Mouse (Mus musculus) urinary bladder, postnatal 36 days (tissue): Measurements from ENCODE around the gene Tc2n.
"Not testable (repeated sequence)": the region's sequence is repeated elsewhere in the genome, so short reads cannot be mapped to it uniquely, and the experiment has no call there.

Experiments
- DNase-seq, 2 experiments: peaks; one replicate each; pipeline ENCODE4 v3.0.0; 2022; ENCODE audit warnings: low spot score in 2 of 2, mixed read lengths in 1 of 2

Tc2n gene

DNA sequence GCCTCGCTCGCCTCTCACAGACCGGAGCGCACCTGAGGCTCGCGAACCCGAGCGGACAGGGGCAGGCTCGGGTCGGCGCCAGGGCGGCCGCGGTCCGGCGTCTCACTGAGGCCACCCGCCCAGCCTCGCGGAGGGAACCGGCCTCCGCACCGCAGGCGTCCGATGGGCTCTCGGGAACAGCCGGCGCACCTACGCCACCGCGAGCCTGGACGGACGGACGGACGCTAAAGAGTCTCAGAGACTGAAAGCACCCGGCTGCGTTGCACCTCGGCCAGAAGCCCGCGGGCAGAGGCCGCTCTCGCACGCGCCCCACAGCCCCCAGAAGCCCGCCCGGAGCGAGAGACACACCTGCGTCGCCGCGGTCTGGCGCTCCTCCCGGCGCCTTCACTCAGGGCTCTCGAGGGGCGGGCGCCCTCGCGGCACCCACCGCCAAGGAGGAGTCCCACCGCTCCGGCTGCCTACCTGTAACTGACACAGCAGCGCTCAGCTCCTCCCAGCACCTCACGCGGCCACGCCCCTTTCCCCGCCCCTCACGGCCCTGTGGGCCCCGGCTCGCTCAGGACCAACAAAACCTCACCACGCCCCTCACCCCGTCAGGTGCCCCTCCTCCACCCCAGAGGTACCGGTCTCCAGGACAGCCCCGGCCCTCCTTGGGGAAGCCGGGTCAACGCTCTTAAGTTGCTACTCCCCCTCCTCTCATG, at the start of gene Tc2n:
Gene Tc2n (minus strand): TSS at position 470 of the 701 bp plus-strand sequence.
- DNase-seq: peak; percentile 90 to 92

DNA sequence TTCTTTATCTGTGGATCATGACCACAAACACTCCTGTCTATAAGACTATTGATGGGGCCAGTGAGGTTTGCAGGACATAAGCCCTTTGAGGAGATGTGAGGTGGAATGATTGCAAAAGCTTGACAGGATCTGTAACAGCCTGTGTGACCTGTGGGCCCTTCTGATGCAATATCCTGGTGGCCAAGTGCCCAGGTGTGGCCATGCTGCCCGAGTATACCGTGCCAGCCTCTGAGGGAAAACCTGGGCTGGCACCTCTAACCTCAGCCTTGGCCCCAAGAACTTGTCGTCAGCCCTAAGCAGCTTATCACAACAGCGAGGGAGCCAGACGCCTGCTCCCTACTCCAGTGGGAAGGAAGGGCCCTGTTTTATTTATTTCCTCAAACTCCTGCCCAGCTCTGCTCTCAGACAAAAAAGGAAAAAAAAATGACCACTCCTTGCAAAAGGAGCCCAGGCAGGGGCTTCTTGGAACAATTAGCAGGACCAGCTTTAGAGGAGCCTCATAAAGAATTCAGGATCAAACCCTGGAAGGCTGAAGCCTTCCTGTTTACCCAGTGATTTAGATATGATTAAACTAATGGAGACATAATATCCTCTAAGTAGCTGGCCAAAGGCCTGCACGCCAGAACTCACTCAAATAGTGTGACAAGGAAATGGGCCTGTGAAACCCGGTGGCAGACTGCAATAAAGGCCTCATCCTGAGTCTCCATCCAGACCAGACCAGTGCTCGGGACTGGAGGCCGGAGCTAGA, 49.2 kb upstream of the Tc2n start:
- peak; percentile 35 to 73 for DNase-seq

DNA sequence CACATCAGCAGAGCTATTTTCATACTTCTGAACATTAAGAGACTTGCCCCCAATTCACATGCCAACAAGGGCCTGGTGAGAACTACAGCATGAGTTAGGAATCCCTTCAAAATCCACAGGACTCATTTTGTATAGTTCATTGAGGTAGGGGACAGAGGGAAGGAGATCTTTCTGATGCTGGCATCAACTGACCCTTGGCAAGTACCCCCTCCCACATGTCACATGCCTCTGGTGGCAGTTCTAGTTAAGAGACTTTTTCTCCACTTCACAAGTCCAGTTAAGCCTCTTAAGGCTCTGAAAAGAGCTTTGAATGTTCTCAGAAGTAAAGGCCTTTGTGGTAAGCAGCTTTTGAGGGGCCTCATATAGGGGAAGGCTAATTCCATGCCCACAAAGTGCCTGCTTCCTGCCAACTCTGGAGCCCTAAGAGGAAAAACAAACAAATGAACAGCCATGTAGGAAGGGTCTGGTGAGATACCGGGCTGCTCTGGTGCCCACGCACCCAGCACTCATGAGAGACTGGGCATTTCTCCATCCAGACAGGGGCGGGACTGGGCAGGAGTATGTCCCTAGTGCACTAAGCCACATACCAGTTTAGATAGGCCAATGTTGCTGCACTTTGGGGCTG, 48.0 kb upstream of the Tc2n start:
- DNase-seq: no peak

DNA sequence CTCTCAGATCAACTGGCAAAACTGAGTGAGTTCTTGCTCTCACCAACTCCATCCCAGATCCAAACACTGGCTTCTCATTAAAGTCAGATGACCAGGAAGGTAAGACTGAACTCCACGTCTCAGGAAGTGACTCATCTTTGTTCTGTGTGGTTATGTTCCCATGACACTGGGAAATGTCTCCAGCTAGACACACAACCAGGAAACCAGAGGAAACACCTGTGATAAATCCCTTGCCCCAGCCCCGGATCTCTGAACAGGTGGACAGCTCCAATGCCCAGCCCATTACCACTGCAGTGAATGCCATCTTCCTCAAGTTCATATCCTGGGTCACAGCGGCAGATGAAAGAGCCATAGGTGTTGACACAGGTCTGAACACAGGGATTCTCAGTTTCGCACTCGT, 46.5 kb upstream of the Tc2n start:
- no peak for DNase-seq

DNA sequence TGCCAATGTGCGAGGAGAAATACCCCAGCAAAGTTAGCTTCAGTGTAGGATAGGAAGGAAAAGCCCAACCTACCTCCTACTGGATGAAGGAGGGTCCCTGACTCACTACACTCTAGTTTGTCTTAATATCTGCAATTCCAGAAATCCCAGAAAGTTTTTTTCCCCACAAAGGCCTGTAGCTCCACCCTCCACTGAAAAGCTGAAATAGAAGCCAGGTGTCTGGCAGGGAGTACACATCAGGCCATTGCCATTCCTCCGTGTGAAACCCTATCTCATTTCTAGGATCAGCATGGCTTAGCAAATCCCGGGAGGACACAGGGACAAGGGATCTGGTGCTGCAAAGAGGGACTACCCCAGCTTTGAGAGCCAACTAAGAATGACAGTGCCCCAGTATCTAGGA, 44.7 kb upstream of the Tc2n start:
- DNase-seq: no peak

DNA sequence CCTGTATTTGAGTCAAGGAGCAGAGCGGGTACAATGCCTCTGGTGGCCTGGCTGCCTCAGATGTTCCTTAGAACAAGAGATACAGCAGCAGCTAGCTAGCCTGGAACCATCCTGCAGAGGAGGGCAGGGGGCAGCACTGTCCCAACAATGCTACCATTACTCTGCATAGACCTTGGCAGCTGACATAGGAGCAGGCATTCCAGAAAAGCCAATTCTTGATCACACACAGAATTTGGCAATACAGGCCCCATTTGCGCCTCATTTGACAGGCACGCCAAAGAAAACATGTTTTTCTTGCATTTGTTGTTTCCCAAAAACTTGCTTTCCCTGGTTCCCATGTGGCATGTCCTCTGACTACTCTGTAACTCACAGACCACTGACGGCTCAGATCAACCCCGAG, 43.7 kb upstream of the Tc2n start:
- peak in 1 of 2 experiments; percentile 24 for DNase-seq

DNA sequence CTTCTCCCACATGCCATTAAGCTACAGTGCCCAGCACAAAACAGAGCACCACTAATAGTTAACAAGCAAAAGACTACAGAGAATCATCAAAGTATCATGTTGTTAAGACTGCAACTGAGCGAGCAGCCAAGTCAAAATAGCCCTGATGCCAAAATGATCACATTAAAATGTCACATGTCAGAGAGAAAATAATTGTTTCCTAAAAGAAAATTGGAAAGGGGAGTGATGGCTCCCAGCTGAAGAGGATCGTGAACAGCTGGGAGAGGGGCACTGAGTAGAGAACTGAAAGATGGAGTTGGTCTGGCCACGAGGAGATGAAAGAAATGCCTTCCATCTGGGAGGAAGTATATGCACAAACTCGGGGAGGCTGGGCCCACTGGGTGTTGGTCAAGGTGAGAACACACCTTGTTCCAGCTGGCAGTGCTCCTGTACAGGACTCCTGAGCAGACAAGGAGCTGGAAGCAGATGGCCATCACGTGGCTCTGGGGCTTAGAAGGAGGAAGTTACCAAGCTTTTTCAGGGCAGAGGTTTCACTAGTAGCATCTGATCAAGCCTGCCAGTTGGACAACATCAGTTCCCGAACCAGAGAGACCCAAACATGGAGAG, 41.2 kb upstream of the Tc2n start:
- peak in 1 of 2 experiments; percentile 38 for DNase-seq

DNA sequence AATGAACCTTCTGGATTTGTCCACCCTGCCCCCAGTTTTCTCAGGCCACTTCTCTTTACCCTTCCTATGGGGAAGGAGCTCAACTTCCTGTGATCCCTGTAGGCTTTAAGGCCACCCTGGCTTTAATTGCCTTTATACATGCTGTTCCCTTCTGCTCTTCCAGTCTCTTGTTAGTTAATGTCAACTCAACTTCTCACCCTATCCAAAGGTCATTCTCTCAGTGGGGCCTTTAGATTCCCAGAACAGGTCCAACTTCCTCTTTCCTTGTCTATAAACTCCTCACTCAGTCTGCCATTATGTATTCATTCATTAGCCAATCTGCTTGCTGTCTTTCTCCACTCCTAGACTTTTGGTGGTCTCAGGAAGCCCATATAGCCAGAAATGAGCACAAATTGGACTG, 40.4 kb upstream of the Tc2n start:
- DNase-seq: no peak

DNA sequence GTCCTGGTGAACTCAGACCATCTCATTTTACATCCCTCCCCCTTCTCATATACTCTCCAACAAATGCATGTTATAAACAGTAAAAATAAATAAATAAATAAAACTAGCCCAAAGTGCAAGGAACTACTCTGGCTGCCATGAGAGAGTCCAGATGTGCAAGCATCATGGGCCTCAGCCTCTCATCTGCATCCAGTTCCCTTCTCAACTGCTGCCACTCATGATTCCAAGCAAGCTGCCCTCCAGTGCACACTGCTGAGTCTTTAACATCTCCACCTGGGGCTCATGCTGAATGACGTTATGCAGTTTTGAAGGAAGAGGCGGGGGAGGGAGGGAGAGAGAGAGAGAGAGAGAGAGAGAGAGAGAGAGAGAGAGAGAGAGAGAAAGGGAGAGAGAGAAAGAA, 24.1 kb upstream of the Tc2n start:
- DNase-seq: no peak

DNA sequence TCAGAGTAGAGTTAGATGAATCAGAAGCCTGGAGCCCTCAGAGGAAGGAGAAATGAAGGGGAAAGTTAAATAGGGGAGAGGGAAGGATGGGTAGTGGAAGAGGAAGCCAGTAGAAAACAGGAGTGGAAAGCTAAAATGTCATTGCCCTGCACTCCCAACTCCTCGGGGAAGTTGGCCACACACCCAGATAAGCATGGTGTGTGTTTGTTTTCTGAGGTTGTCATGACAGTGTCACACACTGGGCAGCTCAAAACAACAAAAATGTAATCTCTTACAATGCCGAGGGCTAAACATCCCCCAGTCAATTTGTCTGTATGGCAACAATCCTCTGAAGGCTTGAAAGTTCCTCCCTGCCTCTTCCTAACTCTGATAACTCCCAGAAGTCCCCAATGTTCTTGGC, 22.2 kb upstream of the Tc2n start:
- no peak for DNase-seq

DNA sequence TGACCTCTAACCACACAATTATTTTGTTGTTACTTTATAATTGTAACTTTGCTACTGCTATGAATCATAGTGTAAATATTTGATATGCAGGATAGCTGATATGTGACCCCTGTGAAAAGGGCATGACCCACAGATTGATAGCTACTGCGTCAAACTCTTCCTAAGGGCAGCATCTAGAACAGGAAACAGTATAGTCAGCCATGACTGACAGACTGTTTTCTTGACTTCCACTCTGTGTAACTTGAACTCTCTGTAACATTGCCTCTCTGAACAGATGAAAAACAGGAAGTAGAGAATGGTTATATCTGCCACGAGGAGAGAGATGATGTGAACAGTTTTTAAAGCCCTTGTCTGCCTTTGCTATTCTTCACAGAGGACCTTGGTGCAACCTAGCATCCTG, 21.7 kb upstream of the Tc2n start:
- no peak for DNase-seq

DNA sequence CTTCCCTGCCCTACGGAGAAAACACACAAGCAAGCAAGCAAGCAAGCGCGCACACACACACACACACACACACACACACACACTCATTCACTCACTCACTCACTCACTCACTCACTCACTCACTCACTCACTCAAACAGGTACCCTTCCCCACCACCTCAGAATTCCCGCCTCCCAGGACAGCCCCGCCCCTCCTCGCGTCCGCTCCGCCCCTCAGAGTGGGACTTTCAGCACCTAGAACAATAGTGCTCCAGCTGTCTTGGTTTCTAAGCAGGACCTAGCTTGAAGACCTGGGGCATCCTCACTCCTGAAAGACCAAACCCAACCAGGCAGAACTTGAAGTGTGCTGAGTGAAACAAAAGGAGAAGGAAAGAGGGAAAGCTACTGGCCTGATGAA, 430 bp upstream of the Tc2n start:
- DNase-seq: peak in 1 of 2 experiments; percentile 27

DNA sequence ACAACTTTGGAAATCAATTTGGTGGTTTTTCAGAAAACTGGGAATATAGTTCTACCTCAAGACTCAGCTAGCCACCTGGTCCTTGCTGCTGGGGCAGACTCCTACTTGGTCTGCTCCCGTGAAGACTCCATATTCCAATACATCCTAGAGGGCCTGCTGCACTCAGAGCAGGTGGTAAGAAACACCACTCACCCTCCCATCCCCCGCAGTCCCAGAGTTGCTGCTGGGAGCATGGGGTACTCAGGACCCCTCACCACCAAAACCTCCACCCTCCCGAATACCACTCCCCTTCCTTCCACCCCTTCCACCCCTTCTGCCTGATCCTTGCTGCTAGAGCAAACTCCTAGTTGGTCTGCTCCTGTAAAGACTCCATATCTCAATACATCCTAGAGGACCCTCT, 19.1 kb downstream of the Tc2n start:
- no peak for DNase-seq

DNA sequence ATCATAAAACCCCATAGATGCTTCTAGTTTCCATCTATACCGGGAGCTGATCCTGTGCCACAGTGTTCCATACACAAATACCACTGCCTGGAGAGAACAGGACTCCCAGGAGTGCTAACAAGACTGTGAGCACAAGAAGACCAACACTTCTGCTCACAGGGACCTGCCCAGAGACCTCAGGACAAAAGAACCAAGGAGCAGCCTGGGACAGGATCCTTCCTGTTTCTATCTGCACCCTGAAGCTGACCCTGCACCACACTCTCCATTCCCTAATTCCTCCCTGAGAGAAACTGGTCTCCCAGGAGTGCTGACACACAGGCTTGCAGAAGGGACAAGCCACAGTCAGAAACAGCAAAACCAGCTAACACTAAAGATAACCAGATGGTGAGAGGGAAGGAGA, 21.8 kb downstream of the Tc2n start:
- DNase-seq: no peak

DNA sequence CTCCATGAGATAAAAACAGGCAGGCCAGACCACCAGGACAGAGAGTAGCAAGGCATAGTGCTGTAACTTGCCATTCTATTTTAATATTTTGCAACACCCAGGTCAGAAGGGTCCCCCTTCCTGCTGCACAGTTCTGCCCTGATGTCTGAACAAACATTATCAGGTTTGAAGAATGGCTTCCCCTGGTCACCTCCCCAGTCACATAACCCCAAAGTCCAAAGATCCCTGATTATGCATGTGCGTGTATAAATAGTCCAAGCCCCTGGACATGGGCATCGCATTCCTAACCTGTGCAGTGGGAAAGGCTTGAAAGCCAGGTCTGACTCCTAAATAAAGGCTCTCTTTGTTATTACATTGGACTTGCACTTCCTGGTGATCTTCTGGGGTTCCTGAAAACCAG, 37.8 kb downstream of the Tc2n start:
- DNase-seq: no peak

DNA sequence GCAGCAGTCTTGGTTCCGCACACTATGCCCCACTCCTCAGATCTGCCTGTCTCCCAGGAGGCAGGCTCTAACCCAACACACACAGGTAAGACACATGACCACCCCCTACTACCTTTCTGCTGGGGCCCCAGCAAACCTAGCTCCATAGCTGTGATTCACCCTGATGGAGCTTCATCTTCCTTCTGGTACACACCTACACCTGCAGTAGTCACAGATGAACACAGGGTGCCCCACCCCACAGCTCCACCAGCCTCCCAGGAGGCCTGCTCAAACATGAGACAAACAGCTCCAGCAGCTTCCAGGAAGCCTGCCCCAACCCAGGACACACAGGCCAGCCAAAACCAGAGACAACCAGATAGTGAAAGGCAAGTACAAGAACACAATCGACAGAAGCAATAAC, 50.8 kb downstream of the Tc2n start:
- DNase-seq: no peak

DNA sequence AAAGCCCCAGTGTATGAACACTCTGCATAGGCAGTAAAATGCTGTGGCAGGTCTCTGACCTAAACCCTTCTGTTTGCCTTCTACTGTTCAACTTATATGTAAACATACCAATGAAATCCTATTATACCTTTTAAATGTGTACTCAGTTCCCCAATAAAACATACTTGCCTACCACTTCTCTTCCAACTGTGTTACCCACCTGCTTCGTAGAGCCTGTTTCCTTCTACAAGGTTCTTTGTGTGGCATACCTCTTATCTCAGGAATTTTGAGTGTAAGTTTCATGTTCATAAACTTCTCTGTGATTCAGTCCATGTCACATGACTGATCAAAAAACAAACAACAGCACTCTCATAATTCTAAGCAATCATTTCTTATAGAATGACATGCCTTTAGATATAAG, 85.2 kb downstream of the Tc2n start:
- no peak for DNase-seq

DNA sequence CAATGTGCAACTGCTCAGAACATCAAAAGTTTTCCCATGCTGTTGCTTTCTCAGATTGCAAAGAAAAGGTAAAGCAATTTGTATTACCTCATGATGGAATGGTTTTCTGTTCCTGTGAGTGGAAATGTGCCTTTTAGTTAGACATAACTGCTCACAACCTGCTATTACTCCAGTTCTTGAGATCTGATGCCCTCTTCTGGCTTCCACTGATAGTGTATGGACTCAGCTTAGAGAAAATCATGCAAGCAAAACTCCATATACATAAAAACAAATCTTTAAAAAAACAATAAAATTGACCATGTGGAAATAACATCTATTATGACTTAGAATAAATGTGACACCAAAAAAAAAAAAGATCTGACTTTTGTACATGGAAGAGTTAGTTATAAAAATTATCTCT, 111.7 kb downstream of the Tc2n start:
- DNase-seq: not testable (repeated sequence)
